Mouse (Mus musculus): ENCODE data around the gene Kcnip2.

GRCm38 (mm10) chr19:45747028-45747867 is 68.6 kb downstream of the Kcnip2 start:
- TF ChIP-seq POLR2A (IDR thresholded peaks at IDR 0.05; ENCODE audit: low read depth, low read length) = no peak
- peak; percentile 70; the same call in 1 of the 2 replicates for TF ChIP-seq CTCF (IDR thresholded peaks at IDR 0.05; ENCODE audit: extremely low read depth, insufficient read length, insufficient replicate concordance, low read depth, low read length)
